Mouse (Mus musculus) forebrain, embryonic 16.5 days (tissue): ENCODE measurements around the gene Trim24. TPM values are rescaled to one million over a fixed set of nuclear protein-coding genes. Genes with fewer than 3 reads are reported as not detected.

Experiments
- ATAC-seq: fragments of 200-750 bp; cut with Nextera tagmentation; 2 replicates; pipeline ENCODE4 v1.8.0; 2017; ENCODE audit warnings: mild to moderate bottlenecking, moderate library complexity
- H3K27ac ChIP-seq: fragments of 300-500 bp; sonication (generic); 2 replicates; pipeline ENCODE4 v1.5.1; 2014; ENCODE audit warnings: low read length, control low read depth
- H3K27me3 ChIP-seq: fragments of 300-500 bp; sonication (generic); replicated peaks from 2 replicates; pipeline ENCODE4 v1.6.1; 2014; ENCODE audit warnings: low read length; ENCODE audit not compliant: control insufficient read depth, insufficient read depth
- H3K36me3 ChIP-seq: fragments of 300-500 bp; sonication (generic); 2 replicates; pipeline ENCODE4 v1.6.1; 2014; ENCODE audit not compliant: control insufficient read depth, insufficient read depth
- H3K4me1 ChIP-seq: fragments of 300-500 bp; sonication (generic); replicated peaks from 2 replicates; pipeline ENCODE4 v1.6.1; 2014; ENCODE audit warnings: low read length; ENCODE audit not compliant: control insufficient read depth, insufficient read depth
- H3K4me2 ChIP-seq: fragments of 300-500 bp; sonication (generic); 2 replicates; pipeline ENCODE4 v1.6.1; 2014; ENCODE audit warnings: mild to moderate bottlenecking, low read length, control low read depth
- H3K4me3 ChIP-seq: fragments of 300-500 bp; sonication (generic); replicated peaks from 2 replicates; pipeline ENCODE4 v1.5.1; 2014; ENCODE audit warnings: mild to moderate bottlenecking, low read length, control low read depth
- H3K9ac ChIP-seq: fragments of 300-500 bp; sonication (generic); replicated peaks from 2 replicates; pipeline ENCODE4 v1.6.1; 2014; ENCODE audit warnings: low read depth, low read length, control low read depth
- H3K9me3 ChIP-seq: fragments of 300-500 bp; sonication (generic); 2 replicates; pipeline ENCODE4 v1.6.1; 2016; ENCODE audit warnings: low read length; ENCODE audit not compliant: control insufficient read depth
- WGBS: fragments of 180-500 bp; shearing (Covaris S2); extraction: QIAGEN DNeasy Blood & Tissue Kit; methylation state at CpG from one replicate; pipeline ENCODE4 v1.1.7; 2014; 5-methylcytosine and 5-hydroxymethylcytosine counted together
- polyA plus RNA-seq: library from polyadenylated mRNA; unstranded; fragments of >200 nt; fragmentation: Nextera tagmentation; extraction: Ambion mirVana; gene quantifications from 2 replicates; pipeline ENCODE4 v1.2.1, GENCODE M21; 2015

The Trim24 gene
- polyA plus RNA-seq, 1 experiment from 2014 or later: 15.6 TPM

DNA sequence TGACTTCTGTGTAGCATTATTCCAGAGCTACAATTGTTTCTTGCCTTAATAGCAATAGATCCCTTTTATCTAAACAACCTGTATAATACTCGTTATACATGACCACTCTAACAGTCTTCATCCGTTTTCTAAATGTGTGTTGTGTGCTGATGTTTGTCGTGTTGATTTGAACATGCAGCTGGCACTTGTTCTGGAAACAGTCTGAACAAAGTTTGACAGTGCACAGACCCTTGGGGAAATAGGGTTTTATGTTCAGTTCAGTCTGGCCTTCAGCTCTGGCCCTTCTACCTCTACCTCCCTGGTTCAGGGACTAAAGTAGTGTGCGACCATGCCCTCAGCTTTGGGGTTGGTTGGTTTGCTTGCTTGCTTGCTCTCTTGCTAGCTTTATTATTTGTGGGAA, 96.8 kb downstream of the Trim24 start:
- H3K4me3 ChIP-seq: no peak overlapping the region
- H3K27ac ChIP-seq: no peak overlapping the region
- H3K9me3 ChIP-seq: no peaks in the 10 kb centered on the region
- 91% methylated on average over 4 of the region's 4 CpGs for WGBS
- no peak for ATAC-seq
- no peak overlapping the region for H3K4me2 ChIP-seq
- no peaks in the 10 kb centered on the region for H3K4me1 ChIP-seq
- no peaks in the 10 kb centered on the region for H3K27me3 ChIP-seq
- peaks cover 21% of the 10 kb centered on the region for H3K36me3 ChIP-seq
- no peak overlapping the region for H3K9ac ChIP-seq

DNA sequence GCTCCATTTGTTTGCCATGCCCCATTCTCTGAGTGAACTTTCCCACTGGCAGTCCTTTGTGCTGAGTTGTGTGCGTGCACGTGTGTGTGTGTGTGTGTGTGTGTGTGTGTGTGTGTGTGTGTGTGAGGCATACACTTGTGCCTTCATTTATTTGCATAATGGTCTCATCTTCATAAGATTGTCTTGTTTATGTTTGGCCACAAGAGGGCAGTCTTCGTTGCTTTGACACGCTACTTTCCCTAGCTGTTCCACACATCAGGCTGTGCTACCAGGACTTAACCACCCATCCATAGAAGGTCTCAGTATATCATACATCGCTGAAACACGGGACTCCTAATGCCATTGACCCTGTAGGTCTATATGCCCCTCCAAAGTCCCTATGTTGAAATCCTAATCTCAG, 136.8 kb downstream of the Trim24 start:
- no peak overlapping the region for H3K27ac ChIP-seq
- no peak overlapping the region for H3K4me2 ChIP-seq
- H3K9me3 ChIP-seq: no peaks in the 10 kb centered on the region
- WGBS: 3% methylated on average over 6 of the region's 6 CpGs
- H3K27me3 ChIP-seq: no peaks in the 10 kb centered on the region
- no peaks in the 10 kb centered on the region for H3K4me1 ChIP-seq
- H3K36me3 ChIP-seq: no peaks in the 10 kb centered on the region
- no peak overlapping the region for H3K4me3 ChIP-seq
- peak; percentile 81 for ATAC-seq
- no peak overlapping the region for H3K9ac ChIP-seq

- H3K27ac ChIP-seq: no peak overlapping the region
- H3K27me3 ChIP-seq: no peaks in the 10 kb centered on the region
- 76% methylated on average over 2 of the region's 2 CpGs for WGBS
- H3K9ac ChIP-seq: no peak overlapping the region
- H3K4me2 ChIP-seq: no peak overlapping the region
- H3K4me1 ChIP-seq: no peaks in the 10 kb centered on the region
- no peak overlapping the region for H3K4me3 ChIP-seq
- no peaks in the 10 kb centered on the region for H3K9me3 ChIP-seq
- no peaks in the 10 kb centered on the region for H3K36me3 ChIP-seq
- no peak for ATAC-seq
Measured at GRCm38 (mm10) chr6:38012829-38013228, 142.2 kb downstream of the Trim24 start.

Other genes starting within 250 kb of the Trim24 start
- gene Svopl, start 176.2 kb downstream of the Trim24 start, polyA plus RNA-seq: 0.81 and 0.95 TPM in 2 replicates
- not detected in 2 replicates for gene Tmem213, start 238.4 kb downstream of the Trim24 start, polyA plus RNA-seq